Comparison of ENCODE assay signal across 26 mouse cellular contexts in genomic region chr13:73039731-73040130, GRCm38 (mm10).
A peak's percentile ranks its signal among the peaks of the same experiment; 100 is the strongest.
DNase-seq lines count a peak whose midpoint lies in the region; ATAC-seq and TF ChIP-seq lines count a peak whose summit lies in the region.
"Had no signal": no experiment of that assay in that cellular context is flagged by ENCODE, and none has a peak within 500 bp of the region (broad histone marks: within the 10 kb centered on the region; RNA-seq: fewer than 3 reads in every experiment).

No protein-coding gene starts in this region.

- no peak for TF ChIP-seq CTCF in kidney, adult 2 months (conservative IDR thresholded peaks at IDR 0.05; ENCODE audit: insufficient read depth, insufficient read length, low read depth, low read length)
- TF ChIP-seq CTCF in liver, postnatal 0 days (IDR thresholded peaks at IDR 0.05; ENCODE audit: low read depth): no peak

- no peak overlapping the region for H3K27ac ChIP-seq in kidney, adult 2 months (ENCODE audit: insufficient read depth, low read depth, low read length)
- no peak overlapping the region for H3K27ac ChIP-seq in kidney, embryonic 14.5 days (ENCODE audit: low read depth, low read length)
- no peak overlapping the region for H3K27ac ChIP-seq in liver, postnatal 0 days (ENCODE audit: low read depth)
- no peak overlapping the region for H3K27ac ChIP-seq in liver, embryonic 11.5 days (ENCODE audit: low read depth, low read length)
- H3K27ac ChIP-seq: embryonic facial prominence, embryonic 13.5 days; embryonic facial prominence, embryonic 15.5 days; forebrain, embryonic 13.5 days; forebrain, embryonic 15.5 days had no signal

- no peak for TF ChIP-seq POLR2A in kidney, adult 2 months (IDR thresholded peaks at IDR 0.05; ENCODE audit: low read depth, low read length)

- no peak overlapping the region for H3K9ac ChIP-seq in kidney, embryonic 14.5 days (ENCODE audit: low read depth, low read length)
- no peak overlapping the region for H3K9ac ChIP-seq in liver, postnatal 0 days (replicated peaks)
- H3K9ac ChIP-seq in liver, embryonic 11.5 days (ENCODE audit: low read depth, low read length): no peak overlapping the region
- H3K9ac ChIP-seq: embryonic facial prominence, embryonic 13.5 days; embryonic facial prominence, embryonic 15.5 days; forebrain, embryonic 13.5 days; forebrain, embryonic 15.5 days had no signal

- no peaks in the 10 kb centered on the region for H3K4me1 ChIP-seq in kidney, adult 2 months (ENCODE audit: control insufficient read depth, insufficient read depth, low read length)
- H3K4me1 ChIP-seq in kidney, embryonic 14.5 days (ENCODE audit: control insufficient read depth, insufficient read depth, low read length): peaks cover 6% of the 10 kb centered on the region; the same call in 1 of the 2 replicates
- no peaks in the 10 kb centered on the region for H3K4me1 ChIP-seq in liver, postnatal 0 days (ENCODE audit: insufficient read depth)
- no peaks in the 10 kb centered on the region for H3K4me1 ChIP-seq in liver, embryonic 11.5 days (replicated peaks; ENCODE audit: control insufficient read depth, insufficient read depth, low read length)
- H3K4me1 ChIP-seq: embryonic facial prominence, embryonic 15.5 days had no signal

- ATAC-seq in kidney, embryonic 14.5 days (ENCODE audit: low FRiP score, low TSS enrichment): no peak
- ATAC-seq in liver, postnatal 0 days: peak; percentile 40; the same call in 1 of the 2 replicates
- no peak for ATAC-seq in liver, embryonic 11.5 days (replicated peaks; ENCODE audit: low FRiP score)
- ATAC-seq: CD4-positive, CD25-positive, alpha-beta regulatory T cell, adult 4 months; forebrain, embryonic 13.5 days; forebrain, embryonic 15.5 days had no signal

- no peaks in the 10 kb centered on the region for H3K36me3 ChIP-seq in kidney, adult 2 months (ENCODE audit: control insufficient read depth, insufficient read depth, low read length)
- no peaks in the 10 kb centered on the region for H3K36me3 ChIP-seq in kidney, embryonic 14.5 days (ENCODE audit: control insufficient read depth, insufficient read depth, low read length)
- H3K36me3 ChIP-seq in liver, postnatal 0 days (replicated peaks; ENCODE audit: insufficient read depth, low read length): no peaks in the 10 kb centered on the region
- no peaks in the 10 kb centered on the region for H3K36me3 ChIP-seq in liver, embryonic 11.5 days (ENCODE audit: control insufficient read depth, insufficient read depth, low read length)
- H3K36me3 ChIP-seq: embryonic facial prominence, embryonic 13.5 days; embryonic facial prominence, embryonic 15.5 days; forebrain, embryonic 15.5 days; G1E had no signal

- no peaks in the 10 kb centered on the region for H3K9me3 ChIP-seq in kidney, embryonic 14.5 days (ENCODE audit: control insufficient read depth, low read length)
- no peaks in the 10 kb centered on the region for H3K9me3 ChIP-seq in liver, postnatal 0 days (ENCODE audit: low read length)
- H3K9me3 ChIP-seq in liver, embryonic 11.5 days (ENCODE audit: control insufficient read depth, low read length): no peaks in the 10 kb centered on the region
- H3K9me3 ChIP-seq: embryonic facial prominence, embryonic 13.5 days; embryonic facial prominence, embryonic 15.5 days; forebrain, embryonic 13.5 days; forebrain, embryonic 15.5 days had no signal

- TF ChIP-seq EP300 in liver, postnatal 0 days (IDR thresholded peaks at IDR 0.05; ENCODE audit: low read depth): no peak

- no peaks in the 10 kb centered on the region; the same call in 1 of the 2 replicates for H3K27me3 ChIP-seq in kidney, adult 2 months (replicated peaks; ENCODE audit: control insufficient read depth, insufficient read depth, low read length)
- H3K27me3 ChIP-seq in kidney, embryonic 14.5 days (ENCODE audit: control insufficient read depth, insufficient read depth, low read length): peaks cover 25% of the 10 kb centered on the region
- H3K27me3 ChIP-seq in liver, postnatal 0 days (ENCODE audit: insufficient read depth, low read length): 0 out of 2 replicates have a peak, but pooled peaks cover 2% of the 10 kb centered on the region
- no peaks in the 10 kb centered on the region for H3K27me3 ChIP-seq in liver, embryonic 11.5 days (replicated peaks; ENCODE audit: control insufficient read depth, insufficient read depth, low read length)
- H3K27me3 ChIP-seq: CH12.LX; embryonic facial prominence, embryonic 15.5 days had no signal

- no peak overlapping the region for H3K4me2 ChIP-seq in kidney, embryonic 14.5 days (replicated peaks; ENCODE audit: low read depth, low read length)
- no peak overlapping the region for H3K4me2 ChIP-seq in liver, postnatal 0 days (ENCODE audit: low read depth, low read length)
- H3K4me2 ChIP-seq in liver, embryonic 11.5 days: no peak overlapping the region
- H3K4me2 ChIP-seq: embryonic facial prominence, embryonic 13.5 days; embryonic facial prominence, embryonic 15.5 days; forebrain, embryonic 13.5 days; forebrain, embryonic 15.5 days had no signal

- 68% methylated on average over 5 of the region's 5 CpGs for WGBS in kidney, adult 2 months
- 73% methylated on average over 5 of the region's 5 CpGs for WGBS in kidney, embryonic 14.5 days
- 66% methylated on average over 5 of the region's 5 CpGs for WGBS in liver, postnatal 0 days (ENCODE audit: insufficient replicate concordance)
- WGBS in liver, embryonic 11.5 days: 82% methylated on average over 5 of the region's 5 CpGs

- DNase-seq in kidney, adult 2 months: peak; percentile 25
- no peak for DNase-seq in liver, postnatal 0 days
- no peak for DNase-seq in liver, embryonic 11.5 days (ENCODE audit: low spot score)
- DNase-seq in fat pad, adult 2 months (ENCODE audit: extremely low read depth, low read depth, low spot score): peak; percentile 92
- DNase-seq in yolk sac, embryonic 10.5 days (ENCODE audit: low spot score): peak; percentile 9
- no peak for DNase-seq in layer of hippocampus, postnatal 25 days (ENCODE audit: extremely low spot score in 1 of 2, low spot score in 1 of 2)
- DNase-seq: adrenal gland, adult 2 months; adrenal gland, postnatal 10 days; adrenal gland, postnatal 25 days; B cell, adult 2 months; cerebellum, adult 11 months; cerebellum, adult 18-20 months; cerebellum, adult 8-10 months; cerebellum, adult 9-11 months; cerebellum, postnatal 14 days; cerebellum, postnatal 36 days; embryo, embryonic 11 days had no signal

- no peak overlapping the region for H3K4me3 ChIP-seq in kidney, adult 2 months (ENCODE audit: insufficient read depth, low read depth, low read length)
- no peak overlapping the region for H3K4me3 ChIP-seq in kidney, embryonic 14.5 days (ENCODE audit: low read length)
- H3K4me3 ChIP-seq in liver, postnatal 0 days (ENCODE audit: low read depth, low read length): no peak overlapping the region
- no peak overlapping the region for H3K4me3 ChIP-seq in liver, embryonic 11.5 days (ENCODE audit: low read depth, low read length)
- H3K4me3 ChIP-seq: embryonic facial prominence, embryonic 13.5 days; embryonic facial prominence, embryonic 15.5 days; erythroblast, embryonic 14.5 days; forebrain, embryonic 13.5 days; forebrain, embryonic 15.5 days had no signal

Comparison
In these comparisons a context has a peak if more than half of its experiments do, and no peak if none do; other contexts are left out.
1. DNase-seq: peak in kidney, adult 2 months (single experiment), fat pad, adult 2 months (single experiment) and yolk sac, embryonic 10.5 days (single experiment); none in liver, postnatal 0 days (single experiment), liver, embryonic 11.5 days (single experiment) and layer of hippocampus, postnatal 25 days (0 of 2).